Mouse (Mus musculus) heart, embryonic 11.5 days (tissue): ENCODE data around the gene Bpifb6. TPM values are rescaled to one million over a fixed set of nuclear protein-coding genes. Genes with fewer than 3 reads are reported as not detected.

Experiments
- ATAC-seq: fragments of 200-750 bp; cut with Nextera tagmentation; replicated peaks from 2 replicates; pipeline ENCODE4 v1.8.0; 2017; ENCODE audit warnings: moderate library complexity; ENCODE audit not compliant: insufficient number of reproducible peaks, low FRiP score, low TSS enrichment
- H3K27ac ChIP-seq: fragments of 300-500 bp; sonication (generic); 2 replicates; pipeline ENCODE4 v1.5.1; 2014; ENCODE audit warnings: mild to moderate bottlenecking, low read depth, low read length
- H3K27me3 ChIP-seq: fragments of 300-500 bp; sonication (generic); 2 replicates; pipeline ENCODE4 v1.6.1; 2014; ENCODE audit warnings: mild to moderate bottlenecking, low read length, mixed read lengths; ENCODE audit not compliant: control insufficient read depth, insufficient read depth
- H3K36me3 ChIP-seq: fragments of 300-500 bp; sonication (generic); 2 replicates; pipeline ENCODE4 v1.6.1; 2014; ENCODE audit warnings: mild to moderate bottlenecking, low read length, moderate library complexity, mixed read lengths; ENCODE audit not compliant: control insufficient read depth, insufficient read depth
- H3K4me1 ChIP-seq: fragments of 300-500 bp; sonication (generic); 2 replicates; pipeline ENCODE4 v1.6.1; 2014; ENCODE audit warnings: low read length; ENCODE audit not compliant: control insufficient read depth, insufficient read depth
- H3K4me2 ChIP-seq: fragments of 300-500 bp; sonication (generic); 2 replicates; pipeline ENCODE4 v1.6.1; 2014; ENCODE audit warnings: mild to moderate bottlenecking, moderate library complexity
- H3K4me3 ChIP-seq: fragments of 300-500 bp; sonication (generic); 2 replicates; pipeline ENCODE4 v1.5.1; 2014; ENCODE audit warnings: low read depth, low read length
- H3K9ac ChIP-seq: fragments of 300-500 bp; sonication (generic); 2 replicates; pipeline ENCODE4 v1.6.1; 2014; ENCODE audit warnings: mild to moderate bottlenecking, low read depth, low read length, moderate library complexity
- H3K9me3 ChIP-seq: fragments of 300-500 bp; sonication (generic); replicated peaks from 2 replicates; pipeline ENCODE4 v1.6.1; 2016; ENCODE audit warnings: low read length; ENCODE audit not compliant: control insufficient read depth
- WGBS: fragments of 180-500 bp; shearing (Covaris S2); extraction: QIAGEN DNeasy Blood & Tissue Kit; methylation state at CpG from one replicate; pipeline ENCODE4 v1.1.7; 2014; ENCODE audit not compliant: insufficient replicate concordance; 5-methylcytosine and 5-hydroxymethylcytosine counted together
- polyA plus RNA-seq: library from polyadenylated mRNA; unstranded; fragments of >200 nt; fragmentation: Nextera tagmentation; extraction: Ambion mirVana; gene quantifications from 2 replicates; pipeline ENCODE4 v1.2.1, GENCODE M21; 2014

Bpifb6 gene
- not detected in 2 replicates for polyA plus RNA-seq

DNA sequence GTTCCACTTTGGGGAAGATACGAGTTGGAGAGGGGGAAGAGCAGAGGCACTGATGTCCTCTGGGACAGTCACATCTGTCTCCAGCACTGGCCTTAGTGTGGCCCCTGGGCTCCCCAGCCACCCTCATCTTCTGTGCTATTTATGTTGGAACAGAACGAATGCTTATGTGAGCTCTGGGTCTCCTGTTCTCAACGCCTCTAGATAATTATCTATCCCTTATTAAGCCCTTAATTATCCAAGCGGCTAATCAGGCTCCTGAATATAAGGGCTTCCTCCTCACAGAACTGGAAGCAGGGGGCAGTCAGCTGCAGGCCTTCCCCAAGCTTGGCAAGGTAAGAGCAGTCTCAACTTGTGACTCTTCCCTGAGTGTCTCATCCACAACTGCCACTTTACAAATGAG lies at the start of gene Bpifb6:
TSS of gene Bpifb6 (plus strand) at position 301 of the 400 bp plus-strand sequence.
- 69% methylated on average over 4 of the region's 4 CpGs for WGBS

DNA sequence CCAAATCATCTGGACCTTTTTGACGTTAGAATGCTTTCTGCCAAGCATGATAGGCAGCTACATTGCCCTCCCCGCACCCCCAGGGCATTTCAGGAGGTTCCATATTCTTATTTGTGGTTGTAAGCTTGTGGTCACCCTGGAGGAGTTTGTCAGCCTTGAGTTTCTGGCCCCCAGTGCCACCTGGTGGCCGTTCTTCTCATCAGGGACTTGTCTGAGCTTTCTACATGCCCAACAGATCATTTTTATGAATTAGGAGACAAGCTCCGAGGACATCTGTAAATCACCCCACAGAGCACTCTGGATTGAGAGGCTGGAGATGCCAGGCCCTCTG lies 49.2 kb upstream of the Bpifb6 start:
- H3K27ac ChIP-seq = no peak overlapping the region
- WGBS = 48% methylated on average over 4 of the region's 4 CpGs
- no peak overlapping the region for H3K4me2 ChIP-seq
- H3K9ac ChIP-seq = no peak overlapping the region
- no peaks in the 10 kb centered on the region for H3K36me3 ChIP-seq
- peaks cover 3% of the 10 kb centered on the region; the same call in 1 of the 2 replicates for H3K9me3 ChIP-seq
- ATAC-seq = no peak
- no peak overlapping the region for H3K4me3 ChIP-seq
- no peaks in the 10 kb centered on the region for H3K27me3 ChIP-seq
- no peaks in the 10 kb centered on the region for H3K4me1 ChIP-seq

More for the DNA sequence above, at the start of gene Bpifb6:
- no peak for ATAC-seq
- Histone ChIP-seq H3K4me1 (0 out of 2 replicates have a peak, but pooled peaks cover 2% of the 10 kb centered on the region), H3K4me2 (no peak within 1 kb of the TSS), H3K27ac (no peak within 1 kb of the TSS), H3K9me3 (no peaks in the 10 kb centered on the region), H3K36me3 (no peaks in the 10 kb centered on the region), H3K27me3 (peaks cover 5% of the 10 kb centered on the region; the same call in 1 of the 2 replicates), H3K4me3 (no peak within 1 kb of the TSS), H3K9ac (no peak within 1 kb of the TSS)

DNA sequence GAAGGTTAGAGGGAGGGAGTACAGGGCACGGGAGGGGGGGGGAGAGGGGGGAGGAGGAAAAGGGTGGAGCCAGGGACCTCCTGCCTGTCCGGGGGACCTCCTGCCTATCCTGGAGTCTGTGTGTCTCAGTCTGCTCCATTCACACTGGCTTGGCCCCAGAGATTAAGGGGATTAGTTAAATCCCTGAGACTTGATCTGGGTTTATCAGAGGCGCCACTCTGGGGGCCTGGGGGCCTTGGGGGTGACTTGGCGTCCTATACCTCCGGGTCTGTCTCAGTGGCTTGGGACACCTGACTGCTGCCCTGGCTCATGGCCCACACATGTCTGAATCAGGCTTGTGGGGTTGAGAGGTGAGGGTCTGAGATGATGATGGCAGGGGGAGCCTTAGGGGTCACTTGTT lies 46.6 kb upstream of the Bpifb6 start:
- Histone ChIP-seq H3K27ac (no peak overlapping the region), H3K4me3 (no peak overlapping the region), H3K9me3 (peaks cover 3% of the 10 kb centered on the region; the same call in 1 of the 2 replicates), H3K4me1 (no peaks in the 10 kb centered on the region), H3K4me2 (no peak overlapping the region), H3K36me3 (no peaks in the 10 kb centered on the region), H3K27me3 (no peaks in the 10 kb centered on the region), H3K9ac (no peak overlapping the region)
- 18% methylated on average over 5 of the region's 5 CpGs for WGBS
- no peak for ATAC-seq

GRCm38 (mm10) chr2:153859581-153859980 lies 40.6 kb upstream of the Bpifb6 start:
- no peaks in the 10 kb centered on the region for H3K27me3 ChIP-seq
- H3K9ac ChIP-seq = no peak overlapping the region
- H3K27ac ChIP-seq = no peak overlapping the region
- H3K4me2 ChIP-seq = no peak overlapping the region
- no peak overlapping the region for H3K4me3 ChIP-seq
- no peaks in the 10 kb centered on the region for H3K4me1 ChIP-seq
- no peaks in the 10 kb centered on the region for H3K9me3 ChIP-seq
- no peak for ATAC-seq
- no peaks in the 10 kb centered on the region for H3K36me3 ChIP-seq
- 62% methylated on average over 2 of the region's 2 CpGs for WGBS

- no peaks in the 10 kb centered on the region for H3K4me1 ChIP-seq
- H3K9ac ChIP-seq = no peak overlapping the region
- H3K4me3 ChIP-seq = no peak overlapping the region
- no peaks in the 10 kb centered on the region for H3K9me3 ChIP-seq
- H3K27ac ChIP-seq = no peak overlapping the region
- ATAC-seq = no peak
- no peak overlapping the region for H3K4me2 ChIP-seq
- no peaks in the 10 kb centered on the region for H3K36me3 ChIP-seq
- 85% methylated on average over 11 of the region's 11 CpGs for WGBS
- H3K27me3 ChIP-seq = no peaks in the 10 kb centered on the region
These were observed 39.9 kb upstream of the Bpifb6 start for GRCm38 (mm10) chr2:153860315-153860714.

DNA sequence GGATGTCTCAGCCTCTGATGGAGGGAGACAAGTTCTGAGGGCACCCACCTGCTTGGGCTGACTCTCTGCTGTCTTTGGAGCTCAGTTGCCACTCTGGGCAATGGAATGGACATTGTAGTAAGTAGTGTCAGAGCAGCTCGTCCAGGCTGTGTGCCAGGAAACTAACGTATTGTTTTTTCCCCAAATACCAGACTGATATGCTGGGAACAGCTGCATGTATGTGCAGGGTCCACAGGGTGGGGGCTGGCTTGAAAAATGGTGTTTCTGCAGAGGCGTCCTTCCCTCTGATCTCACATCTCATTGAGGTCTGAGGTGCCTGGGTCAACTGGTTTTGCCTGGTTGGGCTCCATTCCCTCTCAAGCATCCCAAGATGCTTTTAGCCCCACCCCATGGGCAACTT lies 39.5 kb upstream of the Bpifb6 start:
- no peak overlapping the region for H3K4me2 ChIP-seq
- ATAC-seq = no peak
- no peak overlapping the region for H3K27ac ChIP-seq
- whole genome bisulfite sequencing = 50% methylated on average over 3 of the region's 3 CpGs
- no peaks in the 10 kb centered on the region for H3K9me3 ChIP-seq
- H3K36me3 ChIP-seq = no peaks in the 10 kb centered on the region
- no peak overlapping the region for H3K4me3 ChIP-seq
- H3K27me3 ChIP-seq = no peaks in the 10 kb centered on the region
- H3K9ac ChIP-seq = no peak overlapping the region
- H3K4me1 ChIP-seq = no peaks in the 10 kb centered on the region

- Histone ChIP-seq H3K36me3 (no peaks in the 10 kb centered on the region), H3K27ac (no peak overlapping the region), H3K4me2 (no peak overlapping the region), H3K9me3 (no peaks in the 10 kb centered on the region), H3K9ac (no peak overlapping the region), H3K4me3 (no peak overlapping the region), H3K4me1 (no peaks in the 10 kb centered on the region), H3K27me3 (no peaks in the 10 kb centered on the region)
- 69% methylated on average over 3 of the region's 3 CpGs for WGBS
- no peak for ATAC-seq
These were observed 38.2 kb upstream of the Bpifb6 start for GRCm38 (mm10) chr2:153861960-153862359.

DNA sequence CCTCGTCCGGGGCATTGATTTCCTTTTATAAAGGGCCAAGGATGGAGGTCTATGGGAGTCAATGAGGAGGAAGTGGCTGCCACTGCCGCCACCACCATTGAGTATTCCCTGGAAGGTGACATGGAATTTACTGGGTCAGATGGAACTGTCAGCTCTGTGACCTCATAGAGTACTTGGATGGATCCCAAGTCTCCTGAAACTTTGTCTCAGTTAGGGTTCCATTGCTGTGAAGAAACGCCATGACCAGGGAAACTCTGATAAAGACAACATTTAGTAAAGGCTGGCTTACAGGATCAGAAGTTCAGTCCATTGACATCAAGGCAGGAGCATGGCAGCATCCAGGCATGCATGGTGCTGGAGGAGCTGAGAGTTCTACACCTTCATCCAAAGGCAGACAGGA lies 29.2 kb upstream of the Bpifb6 start, which contains the start of gene Sun5:
TSS of gene Sun5 (minus strand) at position 101 of the 400 bp plus-strand sequence.
- 80% methylated on average over 4 of the region's 4 CpGs for WGBS
- Histone ChIP-seq H3K9ac (no peak within 1 kb of the TSS), H3K4me1 (no peaks in the 10 kb centered on the region), H3K27me3 (no peaks in the 10 kb centered on the region), H3K27ac (no peak within 1 kb of the TSS), H3K36me3 (no peaks in the 10 kb centered on the region), H3K9me3 (no peaks in the 10 kb centered on the region), H3K4me3 (no peak within 1 kb of the TSS), H3K4me2 (no peak within 1 kb of the TSS)
- no peak for ATAC-seq

DNA sequence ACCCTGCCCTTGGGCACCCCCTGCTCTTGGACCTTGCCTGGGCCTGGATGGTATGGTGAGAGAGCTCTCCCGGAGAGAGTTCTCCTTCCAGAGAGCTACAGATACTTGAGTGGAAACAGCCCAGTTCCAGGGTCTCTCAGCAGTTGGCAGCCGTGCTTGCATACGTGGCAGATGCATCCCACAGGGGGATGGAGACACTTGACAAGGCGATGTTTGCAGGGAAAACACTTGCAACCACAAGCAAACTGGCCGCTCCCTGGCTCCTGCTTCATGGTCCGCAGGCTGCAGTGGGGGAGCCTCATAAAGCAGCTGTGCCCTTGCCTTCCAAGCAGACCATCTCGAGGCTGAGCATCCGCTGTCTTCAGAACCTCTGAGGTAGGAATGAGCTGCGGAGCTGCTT lies 25.4 kb upstream of the Bpifb6 start, which contains the start of gene Bpifb2:
TSS of gene Bpifb2 (plus strand) at position 301 of the 400 bp plus-strand sequence.
- no peak within 1 kb of the TSS for H3K27ac ChIP-seq
- WGBS = 57% methylated on average over 9 of the region's 9 CpGs
- no peaks in the 10 kb centered on the region for H3K4me1 ChIP-seq
- no peak for ATAC-seq
- no peaks in the 10 kb centered on the region for H3K36me3 ChIP-seq
- no peaks in the 10 kb centered on the region for H3K9me3 ChIP-seq
- H3K4me3 ChIP-seq = no peak within 1 kb of the TSS
- no peak within 1 kb of the TSS for H3K4me2 ChIP-seq
- no peak within 1 kb of the TSS for H3K9ac ChIP-seq
- H3K27me3 ChIP-seq = no peaks in the 10 kb centered on the region; the same call in 1 of the 2 replicates
